In the genomic region with DNA sequence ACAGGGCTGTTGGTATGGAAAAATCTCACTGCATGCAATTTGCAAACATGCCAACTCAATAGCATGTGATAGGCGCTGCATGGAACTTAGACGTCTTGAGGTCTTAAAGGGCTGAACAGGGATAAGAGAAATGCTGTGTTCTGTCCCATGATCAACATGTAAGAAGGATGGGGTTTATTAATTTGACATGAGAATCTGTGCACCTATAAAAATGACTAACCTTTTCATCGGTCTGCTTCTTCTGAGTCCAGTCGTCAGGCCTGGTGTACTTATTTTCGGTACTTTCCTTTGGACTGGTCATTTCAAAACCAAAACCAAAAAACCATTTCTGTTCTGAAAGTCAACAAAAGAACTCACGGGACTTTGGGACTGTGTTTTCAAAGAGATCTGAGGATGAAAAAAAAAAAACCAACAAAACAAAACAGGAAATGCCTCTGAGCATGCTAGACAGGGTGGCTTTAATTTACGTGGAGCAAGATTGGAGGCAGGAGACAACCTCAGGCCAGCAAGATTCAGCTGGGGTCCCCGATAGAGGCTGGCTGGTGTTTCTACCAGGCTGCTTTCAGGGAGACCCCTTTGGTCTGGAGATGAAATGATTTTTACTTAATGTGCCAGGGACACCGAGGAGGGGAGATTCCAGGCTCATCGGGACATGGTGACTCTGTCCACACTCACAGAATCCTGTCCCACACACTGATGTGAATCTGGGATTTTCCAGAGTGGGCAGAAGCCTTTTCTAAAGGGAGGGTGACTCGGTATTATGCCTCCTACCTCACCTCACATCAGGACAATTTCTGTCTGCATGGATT, we compare ENCODE assay signal across 12 mouse cellular contexts. TPM values are rescaled to one million over a fixed set of nuclear protein-coding genes. Genes with fewer than 3 reads are reported as not detected.
DNase-seq lines count a peak whose midpoint lies in the region; ATAC-seq lines count a peak whose summit lies in the region.
"Had no signal": no experiment of that assay in that cellular context is flagged by ENCODE, and none has a peak within 500 bp of the region (broad histone marks: within the 10 kb centered on the region; RNA-seq: fewer than 3 reads in every experiment).

No protein-coding gene starts in this region.

- H3K4me2 ChIP-seq in hindbrain, embryonic 13.5 days: peak overlapping the region; percentile 43
- peak overlapping the region; percentile 52 for H3K4me2 ChIP-seq in midbrain, embryonic 13.5 days (replicated peaks)

- H3K36me3 ChIP-seq in hindbrain, embryonic 13.5 days: no peaks in the 10 kb centered on the region
- no peaks in the 10 kb centered on the region for H3K36me3 ChIP-seq in midbrain, embryonic 13.5 days

- ATAC-seq in hindbrain, embryonic 13.5 days (ENCODE audit: low FRiP score): no peak
- peak; percentile 43; the same call in 1 of the 2 replicates for ATAC-seq in midbrain, embryonic 13.5 days

- H3K9ac ChIP-seq in hindbrain, embryonic 13.5 days: no peak overlapping the region
- peak overlapping the region; percentile 26; the same call in 1 of the 2 replicates for H3K9ac ChIP-seq in midbrain, embryonic 13.5 days (replicated peaks)

- peak overlapping the region; percentile 22; the same call in 1 of the 2 replicates for H3K4me3 ChIP-seq in hindbrain, embryonic 13.5 days
- H3K4me3 ChIP-seq in midbrain, embryonic 13.5 days (replicated peaks): peak overlapping the region; percentile 33

- H3K27ac ChIP-seq in hindbrain, embryonic 13.5 days: peak overlapping the region; percentile 30; the same call in 1 of the 2 replicates
- H3K27ac ChIP-seq in midbrain, embryonic 13.5 days: peak overlapping the region; percentile 67

- peak; percentile 14 for DNase-seq in embryo, embryonic 11 days
- DNase-seq in embryo, embryonic 10.5 days (ENCODE audit: low spot score): no peak
- DNase-seq in cerebellum, adult 8-10 months: peak; percentile 30
- no peak for DNase-seq in adrenal gland, postnatal 25 days
- no peak for DNase-seq in c-Kit-positive CD71-positive TER-119-positive erythroid progenitor cells, embryonic 14.5 days (ENCODE audit: low spot score)
- DNase-seq in frontal cortex, postnatal 36 days (ENCODE audit: low spot score in 2 of 2): no peak

- peaks cover 60% of the 10 kb centered on the region for H3K27me3 ChIP-seq in hindbrain, embryonic 13.5 days
- H3K27me3 ChIP-seq in midbrain, embryonic 13.5 days: 0 out of 2 replicates have a peak, but pooled peaks cover 2% of the 10 kb centered on the region

- peaks cover 16% of the 10 kb centered on the region for H3K4me1 ChIP-seq in hindbrain, embryonic 13.5 days (replicated peaks)
- peaks cover 30% of the 10 kb centered on the region for H3K4me1 ChIP-seq in midbrain, embryonic 13.5 days (replicated peaks)

- 30% methylated on average over 11 of the region's 11 CpGs for WGBS in hindbrain, embryonic 13.5 days
- 10% methylated on average over 11 of the region's 11 CpGs for WGBS in midbrain, embryonic 13.5 days

- no peaks in the 10 kb centered on the region for H3K9me3 ChIP-seq in hindbrain, embryonic 13.5 days
- H3K9me3 ChIP-seq in midbrain, embryonic 13.5 days: no peaks in the 10 kb centered on the region

RNA-seq across cellular contexts. Expression of a gene that starts 36.6 kb away (rescaled TPM):
- 22.8 and 24.1 TPM in 2 replicates for polyA plus RNA-seq in hindbrain, embryonic 13.5 days (2015; fragmentation: Nextera tagmentation; extraction: Ambion mirVana)
- polyA plus RNA-seq in midbrain, embryonic 13.5 days (2015; fragmentation: Nextera tagmentation; extraction: Ambion mirVana): 133 and 155 TPM in 2 replicates
- total RNA-seq in adrenal gland, postnatal 25 days (2021): not detected in 2 replicates
- total RNA-seq: adrenal gland, postnatal 10 days; megakaryocyte-erythroid progenitor cell, adult 5-6 weeks had no signal
- polyA plus RNA-seq: C2C12; small intestine, adult 2 months had no signal

Comparison
In these comparisons a context has a peak if more than half of its experiments do, and no peak if none do; other contexts are left out.
1. DNase-seq: peak in embryo, embryonic 11 days (single experiment) and cerebellum, adult 8-10 months (single experiment); none in embryo, embryonic 10.5 days (single experiment), adrenal gland, postnatal 25 days (single experiment), c-Kit-positive CD71-positive TER-119-positive erythroid progenitor cells, embryonic 14.5 days (single experiment) and frontal cortex, postnatal 36 days (0 of 2).